Mouse (Mus musculus): Measurements from ENCODE around the gene Phldb3. TPM values are rescaled to one million over a fixed set of nuclear protein-coding genes. Genes with fewer than 3 reads are reported as not detected.

The Phldb3 gene
- polyA plus RNA-seq (2012; rRNA removed), result 2.3 and 7.5 TPM in 2 replicates

DNA sequence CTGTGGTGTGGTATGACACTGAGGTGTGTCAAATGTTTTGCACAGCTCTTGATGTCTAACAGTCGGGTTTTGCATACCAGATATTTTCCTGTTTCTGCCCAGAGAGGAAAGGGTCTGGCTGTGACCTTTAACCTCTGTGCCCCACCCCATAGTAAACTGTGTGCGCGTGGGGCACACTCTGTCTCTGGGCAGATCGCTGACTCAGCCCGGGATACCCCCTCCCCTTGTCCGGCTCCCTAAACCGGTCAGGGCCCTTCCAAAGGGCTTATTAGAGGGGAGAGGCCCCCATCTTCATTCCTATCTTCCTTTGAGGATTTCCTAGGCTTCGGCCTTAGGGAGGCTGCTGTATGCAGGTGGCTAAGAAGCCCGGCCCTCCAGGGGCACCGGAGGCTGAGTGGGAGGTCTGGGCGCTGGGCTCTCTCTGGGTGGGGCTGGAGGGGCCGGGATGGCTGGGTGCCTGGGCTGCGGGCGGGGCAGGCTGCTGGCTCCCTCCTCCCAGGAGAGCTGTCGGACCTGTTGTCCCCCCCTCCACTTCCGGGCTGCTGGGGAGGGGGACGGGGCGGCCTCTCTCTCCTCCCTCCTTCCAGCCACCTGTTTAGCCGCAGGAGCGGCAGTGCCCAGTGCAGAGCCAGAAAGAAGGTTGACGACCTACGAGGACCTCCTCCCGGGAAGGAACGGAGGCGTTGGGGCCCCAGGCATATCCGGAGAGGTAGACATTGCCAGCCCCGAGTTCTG, at the start of gene Phldb3:
TSS of gene Phldb3 (plus strand) at position 620 of the 735 bp plus-strand sequence.
- TF ChIP-seq CTCF (IDR thresholded peaks at IDR 0.05; ENCODE audit: extremely low read depth, insufficient read length, insufficient replicate concordance, low read depth, low read length), result no peak
- TF ChIP-seq POLR2A (IDR thresholded peaks at IDR 0.05; ENCODE audit: low read depth, low read length), result no peak
- H3K27ac ChIP-seq (ENCODE audit: insufficient read depth, low read depth, low read length), result peak within 1 kb of the TSS; percentile 48
- peaks cover 15% of the 10 kb centered on the region for H3K4me1 ChIP-seq (ENCODE audit: control insufficient read depth, insufficient read depth, insufficient read length, low read length)
- H3K4me3 ChIP-seq (ENCODE audit: low read depth, low read length), result peak within 1 kb of the TSS; percentile 71
- no peaks in the 10 kb centered on the region for H3K27me3 ChIP-seq (ENCODE audit: control insufficient read depth, insufficient read depth, low read length)
- 2% methylated on average over 27 of the region's 27 CpGs for WGBS
- 0 out of 2 replicates have a peak, but pooled peaks cover 1% of the 10 kb centered on the region for H3K36me3 ChIP-seq (ENCODE audit: control insufficient read depth, insufficient read depth, low read length)

- TF ChIP-seq CTCF (IDR thresholded peaks at IDR 0.05; ENCODE audit: extremely low read depth, insufficient read length, insufficient replicate concordance, low read depth, low read length) (no peak), POLR2A (IDR thresholded peaks at IDR 0.05; ENCODE audit: low read depth, low read length) (no peak)
- Histone ChIP-seq H3K4me3 (ENCODE audit: low read depth, low read length) (no peak overlapping the region), H3K4me1 (ENCODE audit: control insufficient read depth, insufficient read depth, insufficient read length, low read length) (no peaks in the 10 kb centered on the region), H3K36me3 (ENCODE audit: control insufficient read depth, insufficient read depth, low read length) (peaks cover 7% of the 10 kb centered on the region), H3K27me3 (ENCODE audit: control insufficient read depth, insufficient read depth, low read length) (no peaks in the 10 kb centered on the region), H3K27ac (ENCODE audit: insufficient read depth, low read depth, low read length) (no peak overlapping the region)
- WGBS, result 93% methylated on average over 4 of the region's 4 CpGs
Observed at GRCm38 (mm10) chr7:24561450-24561849, 49.1 kb upstream of the Phldb3 start.

GRCm38 (mm10) chr7:24563191-24563836, 47.2 kb upstream of the Phldb3 start:
- H3K4me3 ChIP-seq (ENCODE audit: low read depth, low read length), result no peak overlapping the region
- WGBS, result 90% methylated on average over 8 of the region's 8 CpGs

GRCm38 (mm10) chr7:24563837-24564206, 46.7 kb upstream of the Phldb3 start:
- no peak overlapping the region for H3K27ac ChIP-seq (ENCODE audit: insufficient read depth, low read depth, low read length)
- peaks cover 22% of the 10 kb centered on the region for H3K36me3 ChIP-seq (ENCODE audit: control insufficient read depth, insufficient read depth, low read length)
- 84% methylated on average over 4 of the region's 4 CpGs for WGBS
- TF ChIP-seq POLR2A (IDR thresholded peaks at IDR 0.05; ENCODE audit: low read depth, low read length), result no peak
- no peak for TF ChIP-seq CTCF (IDR thresholded peaks at IDR 0.05; ENCODE audit: extremely low read depth, insufficient read length, insufficient replicate concordance, low read depth, low read length)
- H3K4me3 ChIP-seq (ENCODE audit: low read depth, low read length), result no peak overlapping the region
- no peaks in the 10 kb centered on the region for H3K4me1 ChIP-seq (ENCODE audit: control insufficient read depth, insufficient read depth, insufficient read length, low read length)
- H3K27me3 ChIP-seq (ENCODE audit: control insufficient read depth, insufficient read depth, low read length), result no peaks in the 10 kb centered on the region

More at GRCm38 (mm10) chr7:24563191-24563836, 47.2 kb upstream of the Phldb3 start:
- Histone ChIP-seq H3K27ac (ENCODE audit: insufficient read depth, low read depth, low read length) (no peak overlapping the region), H3K27me3 (ENCODE audit: control insufficient read depth, insufficient read depth, low read length) (no peaks in the 10 kb centered on the region), H3K36me3 (ENCODE audit: control insufficient read depth, insufficient read depth, low read length) (peaks cover 22% of the 10 kb centered on the region), H3K4me1 (ENCODE audit: control insufficient read depth, insufficient read depth, insufficient read length, low read length) (no peaks in the 10 kb centered on the region)
- TF ChIP-seq CTCF (IDR thresholded peaks at IDR 0.05; ENCODE audit: extremely low read depth, insufficient read length, insufficient replicate concordance, low read depth, low read length) (no peak), POLR2A (IDR thresholded peaks at IDR 0.05; ENCODE audit: low read depth, low read length) (no peak)

DNA sequence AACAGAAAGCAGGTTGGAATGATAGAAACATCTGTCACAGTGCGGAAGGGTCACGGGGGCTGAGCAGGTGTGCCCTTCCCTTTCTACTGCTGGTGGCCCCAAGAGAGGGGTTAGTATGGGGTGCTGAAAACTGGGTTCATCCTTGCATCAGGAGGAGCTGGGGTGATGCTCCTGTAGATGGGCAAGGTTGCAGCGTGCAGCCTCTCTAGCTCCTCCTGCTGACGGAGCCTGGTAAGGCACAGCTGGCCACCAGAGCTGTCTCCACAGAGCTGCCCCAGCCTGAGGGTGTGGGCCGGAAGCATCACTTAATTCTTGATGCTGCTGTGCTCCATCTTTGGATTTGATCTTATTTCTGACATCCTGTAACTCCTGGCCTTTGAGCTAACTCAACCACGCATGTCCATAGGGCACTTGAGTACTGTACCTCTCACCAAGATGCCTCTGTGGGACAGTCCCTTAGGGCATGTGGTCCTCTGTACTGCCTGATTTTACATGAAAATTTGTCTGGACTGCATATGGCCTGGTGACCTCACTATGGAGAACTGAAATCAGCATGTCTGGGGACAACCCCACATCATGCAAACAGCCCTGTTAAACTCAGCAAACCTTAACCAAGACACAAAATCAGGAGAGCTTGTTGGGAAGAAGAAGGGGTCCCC, 45.8 kb upstream of the Phldb3 start:
- 58% methylated on average over 6 of the region's 6 CpGs for WGBS
- peaks cover 22% of the 10 kb centered on the region for H3K36me3 ChIP-seq (ENCODE audit: control insufficient read depth, insufficient read depth, low read length)
- no peak overlapping the region for H3K27ac ChIP-seq (ENCODE audit: insufficient read depth, low read depth, low read length)
- no peaks in the 10 kb centered on the region for H3K4me1 ChIP-seq (ENCODE audit: control insufficient read depth, insufficient read depth, insufficient read length, low read length)
- H3K27me3 ChIP-seq (ENCODE audit: control insufficient read depth, insufficient read depth, low read length), result no peaks in the 10 kb centered on the region
- H3K4me3 ChIP-seq (ENCODE audit: low read depth, low read length), result no peak overlapping the region
- no peak for TF ChIP-seq POLR2A (IDR thresholded peaks at IDR 0.05; ENCODE audit: low read depth, low read length)
- TF ChIP-seq CTCF (IDR thresholded peaks at IDR 0.05; ENCODE audit: extremely low read depth, insufficient read length, insufficient replicate concordance, low read depth, low read length), result peak; percentile 87

DNA sequence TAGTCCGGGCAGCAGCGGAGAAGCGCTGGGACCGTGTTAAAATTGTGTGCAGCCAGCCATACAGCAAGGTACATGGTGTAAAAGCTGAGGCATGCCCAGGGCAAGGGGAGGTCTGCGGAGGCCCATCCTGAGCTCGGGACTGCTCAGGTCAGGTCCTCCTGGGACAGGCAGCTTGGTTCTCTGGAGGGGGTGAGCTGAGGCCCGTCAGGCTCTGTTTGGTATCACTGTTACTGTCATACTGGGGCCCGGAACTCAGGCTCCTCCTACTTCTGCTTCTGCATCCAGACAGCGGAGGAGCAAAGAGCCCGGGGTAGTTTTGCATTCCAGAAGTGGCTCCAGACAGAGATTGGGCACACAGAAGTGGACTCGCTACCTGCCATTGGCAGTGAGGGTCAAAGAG, 44.9 kb upstream of the Phldb3 start:
- WGBS, result 90% methylated on average over 11 of the region's 11 CpGs
- no peaks in the 10 kb centered on the region for H3K4me1 ChIP-seq (ENCODE audit: control insufficient read depth, insufficient read depth, insufficient read length, low read length)
- no peak for TF ChIP-seq POLR2A (IDR thresholded peaks at IDR 0.05; ENCODE audit: low read depth, low read length)
- TF ChIP-seq CTCF (IDR thresholded peaks at IDR 0.05; ENCODE audit: extremely low read depth, insufficient read length, insufficient replicate concordance, low read depth, low read length), result no peak
- H3K36me3 ChIP-seq (ENCODE audit: control insufficient read depth, insufficient read depth, low read length), result peaks cover 19% of the 10 kb centered on the region
- no peak overlapping the region for H3K27ac ChIP-seq (ENCODE audit: insufficient read depth, low read depth, low read length)
- no peak overlapping the region for H3K4me3 ChIP-seq (ENCODE audit: low read depth, low read length)
- no peaks in the 10 kb centered on the region for H3K27me3 ChIP-seq (ENCODE audit: control insufficient read depth, insufficient read depth, low read length)

DNA sequence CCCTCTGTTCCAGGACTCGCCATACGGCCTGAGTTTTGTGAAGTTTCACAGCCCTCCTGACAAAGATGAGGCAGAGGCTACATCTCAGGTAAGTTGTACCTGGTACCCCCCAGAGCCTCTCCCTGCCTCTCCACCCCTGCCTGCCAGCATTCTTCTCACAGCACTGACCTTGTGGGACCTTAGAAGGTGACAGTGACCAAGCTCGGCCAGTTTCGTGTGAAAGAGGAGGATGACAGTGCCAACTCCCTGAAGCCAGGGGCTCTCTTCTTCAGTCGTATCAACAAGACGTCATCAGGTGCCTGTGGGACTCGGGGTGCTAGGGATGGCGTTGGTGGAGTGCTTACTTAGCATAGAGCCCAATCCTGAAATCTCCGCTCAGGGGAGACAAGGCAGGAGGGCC, 44.4 kb upstream of the Phldb3 start:
- Histone ChIP-seq H3K27ac (ENCODE audit: insufficient read depth, low read depth, low read length) (no peak overlapping the region), H3K4me3 (ENCODE audit: low read depth, low read length) (no peak overlapping the region), H3K4me1 (ENCODE audit: control insufficient read depth, insufficient read depth, insufficient read length, low read length) (no peaks in the 10 kb centered on the region), H3K36me3 (ENCODE audit: control insufficient read depth, insufficient read depth, low read length) (peaks cover 20% of the 10 kb centered on the region), H3K27me3 (ENCODE audit: control insufficient read depth, insufficient read depth, low read length) (no peaks in the 10 kb centered on the region)
- 94% methylated on average over 9 of the region's 9 CpGs for WGBS
- TF ChIP-seq CTCF (IDR thresholded peaks at IDR 0.05; ENCODE audit: extremely low read depth, insufficient read length, insufficient replicate concordance, low read depth, low read length), result no peak
